Comparison of ENCODE assay signal across 17 mouse cellular contexts in the genomic region with DNA sequence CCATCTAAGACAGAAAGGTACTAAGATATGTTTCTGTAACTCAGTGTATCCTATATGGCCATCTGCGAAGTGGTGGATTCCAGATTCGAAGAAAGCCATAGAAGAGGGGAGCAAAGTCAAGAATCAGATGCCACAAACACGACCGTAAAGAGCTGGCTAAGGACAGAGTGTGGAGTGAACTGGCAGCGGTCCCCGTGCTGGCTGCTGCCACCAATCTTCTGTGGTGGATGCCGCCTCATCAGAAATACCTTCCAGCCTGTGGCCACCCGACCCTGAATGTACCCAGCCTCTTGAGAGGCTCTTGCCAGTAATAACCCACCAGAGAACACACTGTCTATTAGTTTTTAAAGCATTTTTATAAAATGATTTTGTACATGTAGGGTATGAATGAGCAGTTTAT. TPM values are rescaled to one million over a fixed set of nuclear protein-coding genes. Genes with fewer than 3 reads are reported as not detected.
"Had no signal": no experiment of that assay in that cellular context is flagged by ENCODE, and none has a peak within 500 bp of the region (broad histone marks: within the 10 kb centered on the region; RNA-seq: fewer than 3 reads in every experiment).

No protein-coding gene starts in this region.

- DNase-seq: gastrocnemius, postnatal 14 days; gastrocnemius, postnatal 36 days; heart, adult 11 months; heart, adult 2 months; heart, postnatal 14 days; heart, postnatal 36 days; kidney, adult 11 months; kidney, adult 2 months; kidney, adult 9 months; kidney, postnatal 14 days; kidney, postnatal 36 days had no signal

- ATAC-seq: hindbrain, postnatal 0 days; intestine, embryonic 16.5 days; liver, embryonic 12.5 days had no signal

RNA-seq across cellular contexts. Expression of a gene that starts 31.7 kb away (rescaled TPM):
- total RNA-seq: gastrocnemius, adult 18-20 months; gastrocnemius, adult 8-10 months; gastrocnemius, postnatal 14 days; gastrocnemius, postnatal 36 days; hematopoietic stem cell, adult 5-6 weeks had no signal
